Mouse (Mus musculus): ENCODE measurements around the gene Apol7a. TPM values are rescaled to one million over a fixed set of nuclear protein-coding genes. Genes with fewer than 3 reads are reported as not detected.

The Apol7a gene
- polyA plus RNA-seq, 1 experiment from 2014 or later = 0.39 TPM

GRCm38 (mm10) chr15:77366706-77367484, 32.0 kb downstream of the Apol7a start:
- no peaks in the 10 kb centered on the region for H3K36me3 ChIP-seq (ENCODE audit: control insufficient read depth, insufficient read depth)
- WGBS = 2% methylated on average over 26 of the region's 26 CpGs
- peak overlapping the region; percentile 35 for H3K4me3 ChIP-seq (ENCODE audit: low read length)
- H3K27me3 ChIP-seq (ENCODE audit: control insufficient read depth, insufficient read depth, low read length) = no peaks in the 10 kb centered on the region
- H3K4me1 ChIP-seq (ENCODE audit: control insufficient read depth, insufficient read depth, low read length) = peaks cover 23% of the 10 kb centered on the region
- H3K9ac ChIP-seq (ENCODE audit: low read length) = peak overlapping the region; percentile 59
- H3K4me2 ChIP-seq (ENCODE audit: low read depth, low read length) = peak overlapping the region; percentile 62
- H3K9me3 ChIP-seq (replicated peaks; ENCODE audit: control insufficient read depth, low read length) = no peaks in the 10 kb centered on the region
- peak overlapping the region; percentile 85 for H3K27ac ChIP-seq (ENCODE audit: low read length)
- ATAC-seq (replicated peaks; ENCODE audit: extremely low read depth, insufficient read depth, low FRiP score) = peak; percentile 66

- Histone ChIP-seq H3K9me3 (replicated peaks; ENCODE audit: control insufficient read depth, low read length) (no peaks in the 10 kb centered on the region), H3K4me1 (ENCODE audit: control insufficient read depth, insufficient read depth, low read length) (peaks cover 23% of the 10 kb centered on the region), H3K4me2 (ENCODE audit: low read depth, low read length) (peak overlapping the region; percentile 62), H3K27me3 (ENCODE audit: control insufficient read depth, insufficient read depth, low read length) (no peaks in the 10 kb centered on the region), H3K27ac (ENCODE audit: low read length) (peak overlapping the region; percentile 85), H3K36me3 (ENCODE audit: control insufficient read depth, insufficient read depth) (no peaks in the 10 kb centered on the region), H3K9ac (ENCODE audit: low read length) (no peak overlapping the region; the same call in 1 of the 2 replicates), H3K4me3 (ENCODE audit: low read length) (no peak overlapping the region)
- ATAC-seq (replicated peaks; ENCODE audit: extremely low read depth, insufficient read depth, low FRiP score) = no peak
- 43% methylated on average over 9 of the region's 9 CpGs for WGBS
Measured at GRCm38 (mm10) chr15:77365700-77366570, 33.0 kb downstream of the Apol7a start.

- Histone ChIP-seq H3K4me3 (ENCODE audit: low read length) (no peak overlapping the region), H3K36me3 (ENCODE audit: control insufficient read depth, insufficient read depth) (no peaks in the 10 kb centered on the region), H3K4me2 (ENCODE audit: low read depth, low read length) (no peak overlapping the region), H3K9me3 (replicated peaks; ENCODE audit: control insufficient read depth, low read length) (no peaks in the 10 kb centered on the region), H3K27ac (ENCODE audit: low read length) (no peak overlapping the region), H3K9ac (ENCODE audit: low read length) (no peak overlapping the region), H3K27me3 (ENCODE audit: control insufficient read depth, insufficient read depth, low read length) (no peaks in the 10 kb centered on the region), H3K4me1 (ENCODE audit: control insufficient read depth, insufficient read depth, low read length) (peaks cover 25% of the 10 kb centered on the region)
- WGBS = 60% methylated on average over 3 of the region's 3 CpGs
- no peak for ATAC-seq (replicated peaks; ENCODE audit: extremely low read depth, insufficient read depth, low FRiP score)
Measured at GRCm38 (mm10) chr15:77364026-77364425, 34.9 kb downstream of the Apol7a start.

- whole genome bisulfite sequencing = 48% methylated on average over 6 of the region's 6 CpGs
- Histone ChIP-seq H3K9me3 (replicated peaks; ENCODE audit: control insufficient read depth, low read length) (no peaks in the 10 kb centered on the region), H3K4me2 (ENCODE audit: low read depth, low read length) (no peak overlapping the region), H3K4me1 (ENCODE audit: control insufficient read depth, insufficient read depth, low read length) (peaks cover 28% of the 10 kb centered on the region), H3K36me3 (ENCODE audit: control insufficient read depth, insufficient read depth) (no peaks in the 10 kb centered on the region), H3K27ac (ENCODE audit: low read length) (no peak overlapping the region), H3K4me3 (ENCODE audit: low read length) (no peak overlapping the region), H3K27me3 (ENCODE audit: control insufficient read depth, insufficient read depth, low read length) (no peaks in the 10 kb centered on the region), H3K9ac (ENCODE audit: low read length) (no peak overlapping the region)
- no peak for ATAC-seq (replicated peaks; ENCODE audit: extremely low read depth, insufficient read depth, low FRiP score)
Measured at GRCm38 (mm10) chr15:77363578-77363977, 35.3 kb downstream of the Apol7a start.

- WGBS = 45% methylated on average over 5 of the region's 5 CpGs
- no peaks in the 10 kb centered on the region for H3K27me3 ChIP-seq (ENCODE audit: control insufficient read depth, insufficient read depth, low read length)
- no peak overlapping the region for H3K9ac ChIP-seq (ENCODE audit: low read length)
- H3K4me2 ChIP-seq (ENCODE audit: low read depth, low read length) = no peak overlapping the region
- H3K27ac ChIP-seq (ENCODE audit: low read length) = no peak overlapping the region
- ATAC-seq (replicated peaks; ENCODE audit: extremely low read depth, insufficient read depth, low FRiP score) = no peak
- peaks cover 25% of the 10 kb centered on the region for H3K4me1 ChIP-seq (ENCODE audit: control insufficient read depth, insufficient read depth, low read length)
- no peaks in the 10 kb centered on the region for H3K9me3 ChIP-seq (replicated peaks; ENCODE audit: control insufficient read depth, low read length)
- no peak overlapping the region for H3K4me3 ChIP-seq (ENCODE audit: low read length)
- no peaks in the 10 kb centered on the region for H3K36me3 ChIP-seq (ENCODE audit: control insufficient read depth, insufficient read depth)
Measured at GRCm38 (mm10) chr15:77362952-77363351, 36.0 kb downstream of the Apol7a start.

GRCm38 (mm10) chr15:77359905-77360304, 39.0 kb downstream of the Apol7a start:
- H3K4me1 ChIP-seq (ENCODE audit: control insufficient read depth, insufficient read depth, low read length) = peaks cover 25% of the 10 kb centered on the region
- no peaks in the 10 kb centered on the region for H3K36me3 ChIP-seq (ENCODE audit: control insufficient read depth, insufficient read depth)
- H3K27ac ChIP-seq (ENCODE audit: low read length) = no peak overlapping the region
- H3K4me3 ChIP-seq (ENCODE audit: low read length) = no peak overlapping the region
- H3K27me3 ChIP-seq (ENCODE audit: control insufficient read depth, insufficient read depth, low read length) = no peaks in the 10 kb centered on the region
- H3K9ac ChIP-seq (ENCODE audit: low read length) = no peak overlapping the region
- no peak for ATAC-seq (replicated peaks; ENCODE audit: extremely low read depth, insufficient read depth, low FRiP score)
- no peaks in the 10 kb centered on the region for H3K9me3 ChIP-seq (replicated peaks; ENCODE audit: control insufficient read depth, low read length)
- 92% methylated on average over 8 of the region's 8 CpGs for WGBS
- H3K4me2 ChIP-seq (ENCODE audit: low read depth, low read length) = no peak overlapping the region

GRCm38 (mm10) chr15:77359486-77359885, 39.4 kb downstream of the Apol7a start:
- H3K27ac ChIP-seq (ENCODE audit: low read length) = no peak overlapping the region
- no peaks in the 10 kb centered on the region for H3K9me3 ChIP-seq (replicated peaks; ENCODE audit: control insufficient read depth, low read length)
- H3K9ac ChIP-seq (ENCODE audit: low read length) = no peak overlapping the region
- no peak for ATAC-seq (replicated peaks; ENCODE audit: extremely low read depth, insufficient read depth, low FRiP score)
- H3K4me1 ChIP-seq (ENCODE audit: control insufficient read depth, insufficient read depth, low read length) = peaks cover 29% of the 10 kb centered on the region
- no peaks in the 10 kb centered on the region for H3K36me3 ChIP-seq (ENCODE audit: control insufficient read depth, insufficient read depth)
- H3K4me3 ChIP-seq (ENCODE audit: low read length) = no peak overlapping the region
- H3K27me3 ChIP-seq (ENCODE audit: control insufficient read depth, insufficient read depth, low read length) = no peaks in the 10 kb centered on the region
- 58% methylated on average over 9 of the region's 9 CpGs for WGBS
- H3K4me2 ChIP-seq (ENCODE audit: low read depth, low read length) = no peak overlapping the region

- H3K9ac ChIP-seq (ENCODE audit: low read length) = peak overlapping the region; percentile 68
- ATAC-seq (replicated peaks; ENCODE audit: extremely low read depth, insufficient read depth, low FRiP score) = no peak
- peak overlapping the region; percentile 16; the same call in 1 of the 2 replicates for H3K27ac ChIP-seq (ENCODE audit: low read length)
Measured at GRCm38 (mm10) chr15:77359084-77359483, 39.8 kb downstream of the Apol7a start.

More at GRCm38 (mm10) chr15:77359084-77359483, 39.8 kb downstream of the Apol7a start:
- peak overlapping the region; percentile 39 for H3K4me3 ChIP-seq (ENCODE audit: low read length)
- H3K4me1 ChIP-seq (ENCODE audit: control insufficient read depth, insufficient read depth, low read length) = peaks cover 33% of the 10 kb centered on the region
- no peaks in the 10 kb centered on the region for H3K36me3 ChIP-seq (ENCODE audit: control insufficient read depth, insufficient read depth)
- no peaks in the 10 kb centered on the region for H3K9me3 ChIP-seq (replicated peaks; ENCODE audit: control insufficient read depth, low read length)
- no peaks in the 10 kb centered on the region for H3K27me3 ChIP-seq (ENCODE audit: control insufficient read depth, insufficient read depth, low read length)
- 30% methylated on average over 6 of the region's 6 CpGs for WGBS
- peak overlapping the region; percentile 65 for H3K4me2 ChIP-seq (ENCODE audit: low read depth, low read length)
